Mouse (Mus musculus): Measurements from ENCODE around the gene Scamp2.

DNA sequence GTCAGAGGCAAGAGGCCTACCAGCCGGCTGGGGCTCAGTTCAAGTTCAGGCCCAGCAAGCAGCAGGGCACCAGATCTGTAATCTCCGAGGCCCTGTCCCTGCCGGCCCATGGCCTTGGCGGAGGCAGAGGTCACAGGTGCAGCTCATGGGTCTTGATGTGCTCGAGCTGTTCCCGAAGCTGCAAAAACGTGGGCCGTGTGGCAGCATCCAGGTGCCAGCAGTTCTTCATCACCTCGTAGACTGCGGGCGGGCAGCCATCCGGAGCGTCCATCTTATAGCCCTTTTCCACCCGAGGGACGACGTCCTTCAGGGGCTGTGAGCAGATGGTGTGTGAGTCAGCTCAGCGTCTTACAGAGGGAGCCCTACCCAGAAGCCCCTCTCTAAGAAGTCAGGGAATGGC lies 66.4 kb downstream of the Scamp2 start:
- TF ChIP-seq CTCF (IDR thresholded peaks at IDR 0.05; ENCODE audit: low read depth, low read length) = no peak
- no peak for TF ChIP-seq POLR2A (IDR thresholded peaks at IDR 0.05; ENCODE audit: borderline replicate concordance, low read depth, low read length)
